Mouse (Mus musculus) MEL (cell line): ENCODE measurements around the gene Sept9. TPM values are rescaled to one million over a fixed set of nuclear protein-coding genes. Genes with fewer than 3 reads are reported as not detected.

Experiments
- DNase-seq: peaks from one replicate; pipeline ENCODE4 v3.0.0; 2011; ENCODE audit warnings: low read depth, low spot score
- H3K27ac ChIP-seq: 2 replicates; pipeline ENCODE4 v1.5.1; 2012; ENCODE audit warnings: low read depth, mild to moderate bottlenecking, control low read depth, low read length, moderate library complexity; ENCODE audit not compliant: control insufficient read depth
- H3K27me3 ChIP-seq, 2 experiments: fragments of 150-350 bp in 1 of 2; sonication (generic) in 1 of 2; 2 replicates each; pipeline ENCODE4 v1.6.1; 2012; ENCODE audit warnings: low read length in 2 of 2, mild to moderate bottlenecking in 2 of 2, improper control_type of control experiment in 1 of 2, moderate library complexity in 1 of 2; ENCODE audit not compliant: insufficient read depth in 2 of 2, control insufficient read depth in 1 of 2
- H3K36me3 ChIP-seq, 2 experiments: 2 replicates each; pipeline ENCODE4 v1.6.1; 2012 to 2014; ENCODE audit warnings: low read length in 2 of 2, improper control_type of control experiment in 1 of 2, inconsistent platforms in 1 of 2, mild to moderate bottlenecking in 1 of 2; ENCODE audit not compliant: insufficient read depth in 2 of 2, control insufficient read depth in 1 of 2
- H3K4me1 ChIP-seq, 2 experiments: fragments of 150-350 bp in 1 of 2; sonication (generic) in 1 of 2; 2 replicates each; pipeline ENCODE4 v1.6.1; 2012; ENCODE audit warnings: low read length in 2 of 2, improper control_type of control experiment in 1 of 2, mild to moderate bottlenecking in 1 of 2; ENCODE audit not compliant: insufficient read depth in 2 of 2, control insufficient read depth in 1 of 2
- H3K4me3 ChIP-seq, 2 experiments: fragments of 150-350 bp in 1 of 2; sonication (generic) in 1 of 2; 2 replicates each; pipeline ENCODE4 v1.5.1; 2012; ENCODE audit warnings: low read depth in 2 of 2, low read length in 2 of 2, mild to moderate bottlenecking in 2 of 2, moderate library complexity in 2 of 2, control low read depth in 1 of 2, improper control_type of control experiment in 1 of 2; ENCODE audit not compliant: control insufficient read depth in 1 of 2, insufficient read depth in 1 of 2
- H3K79me2 ChIP-seq: 2 replicates; pipeline ENCODE4 v1.6.1; 2012; ENCODE audit warnings: mild to moderate bottlenecking, low read length, moderate library complexity; ENCODE audit not compliant: control insufficient read depth, poor library complexity, insufficient read depth
- H3K9ac ChIP-seq: 2 replicates; pipeline ENCODE4 v1.6.1; 2012; ENCODE audit warnings: low read depth, mild to moderate bottlenecking, control low read depth, low read length, moderate library complexity; ENCODE audit not compliant: control insufficient read depth, poor library complexity, severe bottlenecking
- H3K9me3 ChIP-seq: fragments of 150-350 bp; sonication (generic); replicated peaks from 2 replicates; pipeline ENCODE4 v1.6.1; 2012; ENCODE audit warnings: mild to moderate bottlenecking, low read length, improper control_type of control experiment, moderate library complexity; ENCODE audit not compliant: insufficient read depth
- CHD1 ChIP-seq: IDR thresholded peaks from 2 replicates; pipeline ENCODE4 v1.6.1; 2012; ENCODE audit warnings: low read depth, mild to moderate bottlenecking, inconsistent platforms, low read length, improper control_type of control experiment
- E2F4 ChIP-seq: IDR thresholded peaks from 2 replicates; pipeline ENCODE4 v1.6.1; 2011; ENCODE audit warnings: low read depth, low read length, improper control_type of control experiment, borderline replicate concordance
- GABPA ChIP-seq: IDR thresholded peaks from 2 replicates; pipeline ENCODE4 v1.6.1; 2012; ENCODE audit warnings: low read depth, mild to moderate bottlenecking, inconsistent platforms, low read length, improper control_type of control experiment, moderate library complexity
- HCFC1 ChIP-seq: IDR thresholded peaks from 2 replicates; pipeline ENCODE4 v1.6.1; 2012; ENCODE audit warnings: low read depth, mild to moderate bottlenecking, inconsistent platforms, low read length, improper control_type of control experiment, moderate library complexity
- MAX ChIP-seq: IDR thresholded peaks from 2 replicates; pipeline ENCODE4 v1.6.1; 2011; ENCODE audit warnings: low read length, improper control_type of control experiment
- MAZ ChIP-seq: IDR thresholded peaks from 2 replicates; pipeline ENCODE4 v1.6.1; 2012; ENCODE audit warnings: low read depth, mild to moderate bottlenecking, inconsistent platforms, low read length, improper control_type of control experiment
- POLR2A ChIP-seq, 2 experiments: IDR thresholded peaks; 2 replicates each; pipeline ENCODE4 v1.6.1; 2011 to 2012; ENCODE audit warnings: low read length in 2 of 2, mild to moderate bottlenecking in 2 of 2, control low read depth in 1 of 2, improper control_type of control experiment in 1 of 2, low read depth in 1 of 2, moderate library complexity in 1 of 2; ENCODE audit not compliant: control insufficient read depth in 1 of 2, insufficient read depth in 1 of 2, poor library complexity in 1 of 2
- SIN3A ChIP-seq: IDR thresholded peaks from 2 replicates; pipeline ENCODE4 v1.6.1; 2012; ENCODE audit warnings: low read length, improper control_type of control experiment, inconsistent platforms
- TBP ChIP-seq: IDR thresholded peaks from 2 replicates; pipeline ENCODE4 v1.8.0; 2011; ENCODE audit warnings: low read depth, low read length, improper control_type of control experiment
- USF2 ChIP-seq, 2 experiments: IDR thresholded peaks; 2 replicates each; pipeline ENCODE4 v1.6.1; 2011 to 2012; ENCODE audit warnings: improper control_type of control experiment in 2 of 2, low read length in 2 of 2, borderline replicate concordance in 1 of 2, inconsistent platforms in 1 of 2, low read depth in 1 of 2, mild to moderate bottlenecking in 1 of 2; ENCODE audit not compliant: insufficient read depth in 1 of 2
- ZMIZ1 ChIP-seq: IDR thresholded peaks from 2 replicates; pipeline ENCODE4 v1.6.1; 2012; ENCODE audit warnings: low read depth, mild to moderate bottlenecking, inconsistent platforms, low read length, improper control_type of control experiment, moderate library complexity
- ZNF384 ChIP-seq: IDR thresholded peaks from 2 replicates; pipeline ENCODE4 v1.6.1; 2012; ENCODE audit warnings: low read depth, mild to moderate bottlenecking, inconsistent platforms, low read length, improper control_type of control experiment
- polyA plus RNA-seq, 2 experiments: library from polyadenylated mRNA; stranded (reverse) in 1 of 2; unstranded in 1 of 2; fragments of >175 nt in 1 of 2; fragments of >200 nt in 1 of 2; gene quantifications; 2 replicates each; pipeline versions ENCODE4 v1.2.1 to v1.2.4; 2012; ENCODE audit warnings: low replicate concordance in 2 of 2, low read depth in 1 of 2; ENCODE audit not compliant: insufficient read length in 2 of 2, insufficient read depth in 1 of 2, missing spikeins in 1 of 2
- total RNA-seq: library from RNA; depleted of rRNA; stranded (reverse); fragments of 300-350 nt; gene quantifications from 2 replicates; pipeline ENCODE4 v1.2.3, GENCODE M21; 2012

Gene Sept9
- total and polyA plus RNA-seq, 3 experiments = 49.7 to 196 (median 163) TPM

DNA sequence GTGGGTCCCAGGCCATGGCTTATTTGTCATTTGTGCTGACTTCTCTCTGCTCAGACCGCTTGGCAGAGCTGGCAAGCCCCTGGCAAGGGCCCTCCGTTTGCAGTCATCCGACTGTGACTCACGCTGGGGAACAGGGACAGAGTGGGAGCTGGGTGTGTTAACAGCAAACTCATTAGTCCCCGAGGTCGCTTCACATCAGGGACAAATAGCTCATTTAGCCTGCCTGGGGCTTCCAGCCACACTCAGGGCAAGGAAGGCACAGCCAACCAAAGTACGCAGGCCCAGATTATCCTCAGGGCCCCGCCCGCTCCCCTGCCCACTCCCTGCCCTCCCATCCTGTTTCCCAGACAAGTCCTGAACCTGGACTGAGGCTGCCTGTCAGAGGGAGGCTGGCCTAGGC is 56.6 kb downstream of the Sept9 start:
- H3K27me3 ChIP-seq = no peaks in the 10 kb centered on the region
- DNase-seq = no peak
- H3K36me3 ChIP-seq = peaks cover 0 to 26% of the 10 kb centered on the region in 2 experiments; a peak in 2 of 4 replicates
- peaks cover 6 to 40% of the 10 kb centered on the region in 2 experiments for H3K4me1 ChIP-seq
- TF ChIP-seq USF2 (IDR thresholded peaks at IDR 0.05; ENCODE audit: borderline replicate concordance in 1 of 2, insufficient read depth in 1 of 2, low read depth in 1 of 2, low read length in 2 of 2) = no peak
- TF ChIP-seq E2F4 = no peak
- no peak for TF ChIP-seq GABPA
- no peak for TF ChIP-seq SIN3A
- TF ChIP-seq, all 39 proteins: peak for 0
- Histone ChIP-seq H3K9ac (no peak overlapping the region), H3K79me2 (no peaks in the 10 kb centered on the region), H3K9me3 (no peaks in the 10 kb centered on the region), H3K27ac (no peak overlapping the region), H3K4me3 (no peak overlapping the region)

DNA sequence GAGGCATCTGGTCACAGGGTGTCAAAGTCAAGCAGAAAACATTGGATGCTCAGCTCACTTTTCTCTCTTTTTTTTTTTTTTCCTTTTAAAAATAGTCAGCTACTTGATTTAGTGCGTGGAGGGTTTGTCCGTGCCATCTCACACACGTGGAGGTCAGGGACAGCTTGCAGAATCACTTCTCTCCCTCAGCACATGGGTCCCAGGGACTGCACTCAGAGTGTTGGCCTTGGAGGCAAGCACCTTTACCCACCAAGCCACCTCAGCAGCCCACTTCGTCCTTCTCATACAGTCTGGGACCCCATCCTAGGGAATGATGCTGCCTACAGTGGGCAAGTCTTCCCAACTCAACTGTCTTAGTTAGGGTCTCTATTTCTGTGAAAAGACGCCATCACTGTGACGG is 57.4 kb downstream of the Sept9 start:
- Histone ChIP-seq H3K27ac (peak overlapping the region; percentile 81), H3K4me1 (peaks cover 6 to 38% of the 10 kb centered on the region in 2 experiments), H3K4me3 (no peak overlapping the region), H3K27me3 (no peaks in the 10 kb centered on the region), H3K79me2 (no peaks in the 10 kb centered on the region), H3K9ac (no peak overlapping the region)
- TF ChIP-seq CHD1 = no peak
- TF ChIP-seq HCFC1 = 0 out of 2 replicates have a peak, but pooled peaks have one; percentile 12
- TF ChIP-seq POLR2A (IDR thresholded peaks at IDR 0.05; ENCODE audit: control insufficient read depth in 1 of 2, insufficient read depth in 1 of 2, low read depth in 1 of 2, low read length in 2 of 2, poor library complexity in 1 of 2) = peak in 1 of 2 experiments; percentile 51; a peak in 1 of 4 replicates
- no peak for TF ChIP-seq ZNF384
- TF ChIP-seq ZMIZ1 = peak; percentile 52; the same call in 1 of the 2 replicates
- TF ChIP-seq, all 39 proteins: peak for 3
- Histone ChIP-seq H3K9me3 (no peaks in the 10 kb centered on the region), H3K36me3 (peaks cover 0 to 26% of the 10 kb centered on the region in 2 experiments; a peak in 2 of 4 replicates)
- DNase-seq = no peak

DNA sequence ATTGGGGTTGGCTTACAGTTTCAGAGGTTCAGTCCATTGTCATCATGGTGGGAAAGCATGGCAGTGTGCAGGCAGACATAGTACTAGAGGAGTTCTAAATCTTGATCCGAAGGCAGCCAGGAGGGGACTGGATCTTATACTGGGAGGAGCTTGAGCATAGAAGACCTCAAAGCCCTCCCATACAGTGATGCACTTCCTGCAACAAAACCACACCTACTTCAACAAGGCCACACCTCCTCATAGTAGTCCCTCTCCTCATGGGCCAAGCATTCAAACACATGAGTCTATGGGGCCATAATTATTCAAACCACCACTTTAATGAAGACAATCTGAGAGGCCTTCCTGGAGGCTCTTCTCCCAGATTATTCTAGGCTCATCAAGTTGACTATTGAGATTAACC is 57.8 kb downstream of the Sept9 start:
- H3K27ac ChIP-seq = peak overlapping the region; percentile 81
- peak; percentile 81 for DNase-seq
- peaks cover 6 to 38% of the 10 kb centered on the region in 2 experiments for H3K4me1 ChIP-seq
- peaks cover 0 to 26% of the 10 kb centered on the region in 2 experiments; a peak in 2 of 4 replicates for H3K36me3 ChIP-seq
- no peak overlapping the region for H3K4me3 ChIP-seq
- no peak for TF ChIP-seq MAX
- no peak for TF ChIP-seq MAZ
- TF ChIP-seq POLR2A (IDR thresholded peaks at IDR 0.05; ENCODE audit: control insufficient read depth in 1 of 2, insufficient read depth in 1 of 2, low read depth in 1 of 2, low read length in 2 of 2, poor library complexity in 1 of 2) = peak in 1 of 2 experiments; percentile 17; a peak in 1 of 4 replicates
- 0 out of 2 replicates have a peak, but pooled peaks have one; percentile 13 for TF ChIP-seq TBP
- no peaks in the 10 kb centered on the region for H3K79me2 ChIP-seq
- H3K9me3 ChIP-seq = no peaks in the 10 kb centered on the region
- H3K27me3 ChIP-seq = no peaks in the 10 kb centered on the region
- no peak overlapping the region for H3K9ac ChIP-seq
